Mouse (Mus musculus) forebrain, embryonic 14.5 days (tissue): Measurements from ENCODE around the gene Znhit6. TPM values are rescaled to one million over a fixed set of nuclear protein-coding genes. Genes with fewer than 3 reads are reported as not detected.
A peak's percentile ranks its signal among the peaks of the same experiment; 100 is the strongest.

Source experiments
- ATAC-seq: fragments of 200-750 bp; cut with Nextera tagmentation; 2 replicates; pipeline ENCODE4 v1.8.0; 2017; ENCODE audit warnings: mild to moderate bottlenecking, moderate library complexity
- DNase-seq: peaks from one replicate; pipeline ENCODE4 v3.0.0-alpha.2; 2015; ENCODE audit warnings: low spot score
- H3K27ac ChIP-seq: fragments of 300-500 bp; sonication (generic); 2 replicates; pipeline ENCODE4 v1.5.1; 2014; ENCODE audit warnings: low read depth, mild to moderate bottlenecking, control low read depth, low read length, moderate library complexity
- H3K27me3 ChIP-seq: fragments of 300-500 bp; sonication (generic); replicated peaks from 2 replicates; pipeline ENCODE4 v1.6.1; 2014; ENCODE audit warnings: low read length, control low read depth, mixed read lengths; ENCODE audit not compliant: control insufficient read depth, insufficient read depth
- H3K36me3 ChIP-seq: fragments of 300-500 bp; sonication (generic); 2 replicates; pipeline ENCODE4 v1.6.1; 2014; ENCODE audit warnings: low read length, control low read depth; ENCODE audit not compliant: control insufficient read depth, insufficient read depth
- H3K4me1 ChIP-seq: fragments of 300-500 bp; sonication (generic); 2 replicates; pipeline ENCODE4 v1.6.1; 2014; ENCODE audit warnings: antibody characterized with exemption, low read length, control low read depth; ENCODE audit not compliant: control insufficient read depth, insufficient read depth
- H3K4me2 ChIP-seq: fragments of 300-500 bp; sonication (generic); 2 replicates; pipeline ENCODE4 v1.6.1; 2014; ENCODE audit warnings: mild to moderate bottlenecking, control low read depth, low read length
- H3K4me3 ChIP-seq: fragments of 300-500 bp; sonication (generic); 2 replicates; pipeline ENCODE4 v1.5.1; 2014; ENCODE audit warnings: low read depth, low read length, control low read depth
- H3K9ac ChIP-seq: fragments of 300-500 bp; sonication (generic); 2 replicates; pipeline ENCODE4 v1.6.1; 2014; ENCODE audit warnings: mild to moderate bottlenecking, low read length, control low read depth, moderate library complexity
- H3K9me3 ChIP-seq: fragments of 300-500 bp; sonication (generic); replicated peaks from 2 replicates; pipeline ENCODE4 v1.6.1; 2016; ENCODE audit warnings: low read length, control low read depth, mixed read lengths; ENCODE audit not compliant: control insufficient read depth
- WGBS: fragments of 180-500 bp; shearing (Covaris S2); extraction: QIAGEN DNeasy Blood & Tissue Kit; methylation state at CpG from one replicate; pipeline ENCODE4 v1.1.7; 2014; 5-methylcytosine and 5-hydroxymethylcytosine counted together
- polyA plus RNA-seq: library from polyadenylated mRNA; unstranded; fragments of >200 nt; fragmentation: Nextera tagmentation; extraction: Ambion mirVana; gene quantifications from 2 replicates; pipeline ENCODE4 v1.2.1, GENCODE M21; 2014

Znhit6 gene
- polyA plus RNA-seq, 1 experiment from 2014 or later, result 28.0 TPM

GRCm38 (mm10) chr3:145651029-145651977 is 75.3 kb downstream of the Znhit6 start:
- peak; percentile 79 for DNase-seq
- Histone ChIP-seq H3K27me3 (peaks cover 13% of the 10 kb centered on the region; the same call in 1 of the 2 replicates), H3K4me2 (peak overlapping the region; percentile 82), H3K9me3 (no peaks in the 10 kb centered on the region), H3K4me1 (peaks cover 31% of the 10 kb centered on the region), H3K36me3 (no peaks in the 10 kb centered on the region), H3K9ac (0 out of 2 replicates have a peak overlapping the region, but pooled peaks have one; percentile 77), H3K4me3 (peak overlapping the region; percentile 54; the same call in 1 of the 2 replicates), H3K27ac (peak overlapping the region; percentile 66; the same call in 1 of the 2 replicates)
- peak; percentile 11; the same call in 1 of the 2 replicates for ATAC-seq
- WGBS, result 4% methylated on average over 19 of the region's 19 CpGs

- H3K27me3 ChIP-seq, result peaks cover 13% of the 10 kb centered on the region; the same call in 1 of the 2 replicates
- WGBS, result 10% methylated on average over 10 of the region's 10 CpGs
- peaks cover 30% of the 10 kb centered on the region for H3K4me1 ChIP-seq
- peak overlapping the region; percentile 8; the same call in 1 of the 2 replicates for H3K4me3 ChIP-seq
- peak overlapping the region; percentile 17; the same call in 1 of the 2 replicates for H3K9ac ChIP-seq
- 0 out of 2 replicates have a peak overlapping the region, but pooled peaks have one; percentile 46 for H3K27ac ChIP-seq
- no peak for DNase-seq
- H3K36me3 ChIP-seq, result no peaks in the 10 kb centered on the region
- H3K9me3 ChIP-seq, result no peaks in the 10 kb centered on the region
- no peak for ATAC-seq
- peak overlapping the region; percentile 82 for H3K4me2 ChIP-seq
These were observed 75.9 kb downstream of the Znhit6 start for GRCm38 (mm10) chr3:145651978-145652321.

- Histone ChIP-seq H3K36me3 (no peaks in the 10 kb centered on the region), H3K4me2 (peak overlapping the region; percentile 82), H3K27me3 (peaks cover 13% of the 10 kb centered on the region; the same call in 1 of the 2 replicates), H3K27ac (peak overlapping the region; percentile 46; the same call in 1 of the 2 replicates), H3K4me3 (peak overlapping the region; percentile 36), H3K9me3 (no peaks in the 10 kb centered on the region), H3K4me1 (peaks cover 30% of the 10 kb centered on the region), H3K9ac (peak overlapping the region; percentile 66)
- peak; percentile 23 for DNase-seq
- 15% methylated on average over 20 of the region's 20 CpGs for WGBS
- ATAC-seq, result no peak
These were observed 76.5 kb downstream of the Znhit6 start for GRCm38 (mm10) chr3:145652322-145653131.

- Histone ChIP-seq H3K4me2 (peak overlapping the region; percentile 82), H3K36me3 (no peaks in the 10 kb centered on the region), H3K9me3 (no peaks in the 10 kb centered on the region), H3K9ac (peak overlapping the region; percentile 66), H3K27me3 (peaks cover 13% of the 10 kb centered on the region; the same call in 1 of the 2 replicates), H3K27ac (peak overlapping the region; percentile 27; the same call in 1 of the 2 replicates), H3K4me3 (peak overlapping the region; percentile 36), H3K4me1 (peaks cover 30% of the 10 kb centered on the region)
- DNase-seq (peak; percentile 73), ATAC-seq (0 out of 2 replicates have a peak, but pooled peaks have one; percentile 6)
- 2% methylated on average over 53 of the region's 53 CpGs for WGBS
These were observed 77.4 kb downstream of the Znhit6 start for GRCm38 (mm10) chr3:145653191-145653940.

GRCm38 (mm10) chr3:145654028-145654427 is 78.0 kb downstream of the Znhit6 start:
- no peaks in the 10 kb centered on the region for H3K9me3 ChIP-seq
- H3K27me3 ChIP-seq, result peaks cover 13% of the 10 kb centered on the region; the same call in 1 of the 2 replicates
- H3K36me3 ChIP-seq, result no peaks in the 10 kb centered on the region
- peaks cover 25% of the 10 kb centered on the region for H3K4me1 ChIP-seq
- peak overlapping the region; percentile 82; the same call in 1 of the 2 replicates for H3K4me2 ChIP-seq
- no peak overlapping the region for H3K9ac ChIP-seq
- ATAC-seq, result no peak
- DNase-seq, result no peak
- no peak overlapping the region for H3K27ac ChIP-seq
- no peak overlapping the region for H3K4me3 ChIP-seq
- WGBS, result 64% methylated on average over 9 of the region's 9 CpGs

Other genes starting within 250 kb of the Znhit6 start
- 14.6 and 16.4 TPM in 2 replicates for gene Ccn1, start 73.8 kb downstream of the Znhit6 start, polyA plus RNA-seq
- gene Ddah1, start 182.5 kb downstream of the Znhit6 start, polyA plus RNA-seq, result 129 and 147 TPM in 2 replicates